Mouse (Mus musculus) frontal cortex, adult 2 months (tissue): Measurements from ENCODE around the gene Ascl1. TPM values are rescaled to one million over a fixed set of nuclear protein-coding genes. Genes with fewer than 3 reads are reported as not detected.

Experiments
- DNase-seq, 2 experiments: peaks; one replicate each; pipeline ENCODE4 v3.0.0; 2022; ENCODE audit warnings: low spot score in 1 of 2; ENCODE audit errors: extremely low spot score in 1 of 2
- polyA plus RNA-seq: library from polyadenylated mRNA; depleted of rRNA; stranded (reverse); fragments of >200 nt; gene quantifications from 2 replicates; pipeline ENCODE4 v1.2.3, GENCODE M21; 2012; rRNA removed

Ascl1 gene
- polyA plus RNA-seq, 1 experiment = 4.0 TPM

GRCm38 (mm10) chr10:87488429-87489145 lies 4.9 kb downstream of the Ascl1 start:
- DNase-seq = peak in 1 of 2 experiments; percentile 42

GRCm38 (mm10) chr10:87485721-87486620 lies 7.5 kb downstream of the Ascl1 start:
- DNase-seq = peak in 1 of 2 experiments; percentile 64

- peak in 1 of 2 experiments; percentile 67 for DNase-seq
These were observed 8.4 kb downstream of the Ascl1 start for GRCm38 (mm10) chr10:87484831-87485720.

- no peak for DNase-seq
These were observed 15.6 kb downstream of the Ascl1 start for GRCm38 (mm10) chr10:87477895-87478294.

- no peak for DNase-seq
These were observed 18.5 kb downstream of the Ascl1 start for GRCm38 (mm10) chr10:87474971-87475370.

GRCm38 (mm10) chr10:87473475-87474131 lies 19.9 kb downstream of the Ascl1 start:
- no peak for DNase-seq

- no peak for DNase-seq
These were observed 42.7 kb downstream of the Ascl1 start for GRCm38 (mm10) chr10:87450777-87451176.

- no peak for DNase-seq
These were observed 44.1 kb downstream of the Ascl1 start for GRCm38 (mm10) chr10:87449368-87449767.

GRCm38 (mm10) chr10:87448257-87448656 lies 45.2 kb downstream of the Ascl1 start:
- no peak for DNase-seq

GRCm38 (mm10) chr10:87447754-87448095 lies 45.7 kb downstream of the Ascl1 start:
- peak; percentile 36 to 53 for DNase-seq

- DNase-seq = peak in 1 of 2 experiments; percentile 12
These were observed 46.4 kb downstream of the Ascl1 start for GRCm38 (mm10) chr10:87446829-87447753.

- peak in 1 of 2 experiments; percentile 11 for DNase-seq
These were observed 47.2 kb downstream of the Ascl1 start for GRCm38 (mm10) chr10:87446139-87446828.

Other genes starting within 250 kb of the Ascl1 start
- gene Pah, start 28.1 kb upstream of the Ascl1 start, polyA plus RNA-seq = 0.06 and 0.15 TPM in 2 replicates